Mouse (Mus musculus): ENCODE measurements around the gene Psenen. TPM values are rescaled to one million over a fixed set of nuclear protein-coding genes. Genes with fewer than 3 reads are reported as not detected.

The Psenen gene
- polyA plus RNA-seq, 1 experiment from 2014 or later = 104 TPM

DNA sequence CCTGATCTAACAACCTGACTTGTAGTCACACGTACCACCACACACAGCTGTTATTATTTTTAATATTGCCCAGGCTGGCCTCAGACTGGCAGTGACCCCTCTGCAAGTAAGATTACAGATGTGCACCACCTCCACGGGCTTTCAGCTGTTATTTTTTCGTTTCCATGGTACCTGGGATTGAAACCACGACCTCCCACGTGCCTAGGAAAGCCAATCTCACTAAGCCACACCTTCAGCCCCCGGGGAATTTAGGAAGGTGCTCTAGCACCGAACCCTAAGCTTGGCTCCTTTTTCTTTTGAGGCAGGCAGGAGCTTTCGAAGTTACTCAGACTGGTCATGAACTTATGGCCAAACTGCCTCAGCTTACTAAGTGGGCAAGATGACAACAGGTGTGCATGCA lies 41.0 kb upstream of the Psenen start:
- ATAC-seq (ENCODE audit: insufficient read depth) = no peak
- no peaks in the 10 kb centered on the region for H3K9me3 ChIP-seq (ENCODE audit: low read depth, low read length)
- no peaks in the 10 kb centered on the region; the same call in 1 of the 2 replicates for H3K4me1 ChIP-seq (ENCODE audit: insufficient read depth)
- TF ChIP-seq CTCF (IDR thresholded peaks at IDR 0.05; ENCODE audit: low read depth) = no peak
- no peak overlapping the region for H3K4me3 ChIP-seq (ENCODE audit: low read depth, low read length)
- H3K27me3 ChIP-seq (ENCODE audit: insufficient read depth, low read length) = no peaks in the 10 kb centered on the region
- 46% methylated on average over 8 of the region's 8 CpGs for WGBS
- no peak overlapping the region for H3K4me2 ChIP-seq
- H3K27ac ChIP-seq (ENCODE audit: low read depth) = no peak overlapping the region
- DNase-seq = no peak
- no peaks in the 10 kb centered on the region for H3K36me3 ChIP-seq (ENCODE audit: insufficient read depth)
- H3K9ac ChIP-seq = no peak overlapping the region

DNA sequence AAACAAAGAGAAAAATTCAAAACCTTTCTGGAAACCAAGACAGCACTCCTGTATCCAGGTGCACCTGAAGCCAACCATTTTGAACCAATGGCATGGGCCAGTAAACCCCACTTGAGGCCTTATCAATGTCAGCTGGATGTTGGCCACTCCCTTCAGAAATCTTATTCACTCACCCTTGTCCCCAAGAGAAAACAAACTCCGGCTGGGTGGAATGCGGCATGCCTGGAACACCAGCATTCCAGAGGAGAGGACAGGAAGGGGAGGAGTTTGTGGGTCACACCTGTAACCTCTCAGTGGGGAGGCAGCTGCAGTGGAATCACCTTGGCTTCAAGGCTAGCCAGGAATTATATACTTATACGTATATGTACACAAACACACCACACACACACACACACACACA lies 39.2 kb upstream of the Psenen start:
- no peak for TF ChIP-seq CTCF (IDR thresholded peaks at IDR 0.05; ENCODE audit: low read depth)
- no peaks in the 10 kb centered on the region; the same call in 1 of the 2 replicates for H3K4me1 ChIP-seq (ENCODE audit: insufficient read depth)
- DNase-seq = peak; percentile 76
- no peaks in the 10 kb centered on the region for H3K27me3 ChIP-seq (ENCODE audit: insufficient read depth, low read length)
- peak; percentile 52 for ATAC-seq (ENCODE audit: insufficient read depth)
- no peak overlapping the region for H3K4me3 ChIP-seq (ENCODE audit: low read depth, low read length)
- H3K4me2 ChIP-seq = no peak overlapping the region
- no peak overlapping the region for H3K9ac ChIP-seq
- H3K9me3 ChIP-seq (ENCODE audit: low read depth, low read length) = no peaks in the 10 kb centered on the region
- peak overlapping the region; percentile 88 for H3K27ac ChIP-seq (ENCODE audit: low read depth)
- 19% methylated on average over 3 of the region's 3 CpGs for WGBS
- no peaks in the 10 kb centered on the region for H3K36me3 ChIP-seq (ENCODE audit: insufficient read depth)

DNA sequence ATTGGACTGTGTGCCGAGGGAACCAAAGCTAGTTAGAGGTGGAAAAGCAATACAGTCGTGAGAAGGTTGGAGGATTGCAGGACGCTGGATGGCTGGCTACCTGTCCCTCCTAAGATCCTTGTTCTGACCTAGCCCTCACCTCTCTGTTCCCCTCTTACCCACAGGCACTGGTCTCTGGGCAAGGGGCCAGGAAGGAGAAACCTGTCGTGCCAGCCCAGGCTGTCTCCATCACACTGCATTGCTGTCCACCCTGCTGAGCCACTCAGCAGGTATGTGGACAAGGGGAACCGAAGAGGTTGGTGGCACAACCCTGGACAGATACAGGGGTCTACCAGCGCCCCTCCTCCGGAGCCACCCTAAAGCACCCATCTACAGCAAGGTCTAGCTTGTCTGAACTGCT lies 37.2 kb upstream of the Psenen start:
- peak overlapping the region; percentile 35; the same call in 1 of the 2 replicates for H3K4me2 ChIP-seq
- DNase-seq (peak; percentile 57), ATAC-seq (ENCODE audit: insufficient read depth) (peak; percentile 37; the same call in 1 of the 2 replicates)
- H3K36me3 ChIP-seq (ENCODE audit: insufficient read depth) = no peaks in the 10 kb centered on the region
- no peak for TF ChIP-seq CTCF (IDR thresholded peaks at IDR 0.05; ENCODE audit: low read depth)
- WGBS = 56% methylated on average over 7 of the region's 7 CpGs
- no peaks in the 10 kb centered on the region for H3K9me3 ChIP-seq (ENCODE audit: low read depth, low read length)
- no peaks in the 10 kb centered on the region for H3K27me3 ChIP-seq (ENCODE audit: insufficient read depth, low read length)
- no peak overlapping the region for H3K4me3 ChIP-seq (ENCODE audit: low read depth, low read length)
- no peak overlapping the region for H3K9ac ChIP-seq
- no peaks in the 10 kb centered on the region; the same call in 1 of the 2 replicates for H3K4me1 ChIP-seq (ENCODE audit: insufficient read depth)
- H3K27ac ChIP-seq (ENCODE audit: low read depth) = peak overlapping the region; percentile 88

DNA sequence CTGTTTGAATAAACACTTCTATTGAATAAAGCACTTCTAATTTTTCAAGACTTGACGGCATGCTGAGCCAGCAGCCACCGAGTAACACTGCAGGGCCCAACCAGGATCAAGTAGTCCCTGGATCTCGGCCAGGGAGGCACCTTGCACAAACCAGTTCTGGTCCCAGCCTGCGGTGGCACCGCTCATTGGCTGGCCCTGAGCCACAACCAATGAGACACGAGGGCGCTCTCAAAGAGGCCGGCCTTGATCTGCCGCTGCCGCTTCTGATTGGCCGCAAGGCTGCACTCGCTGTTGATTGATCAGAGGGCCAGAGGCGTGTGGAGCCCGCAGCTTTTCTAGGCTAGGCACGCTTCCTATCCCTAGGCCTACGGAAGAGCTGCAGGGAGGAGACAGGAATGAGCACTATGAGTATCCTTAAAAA lies 36.5 kb upstream of the Psenen start:
- Histone ChIP-seq H3K9ac (no peak overlapping the region), H3K27me3 (ENCODE audit: insufficient read depth, low read length) (no peaks in the 10 kb centered on the region), H3K4me2 (peak overlapping the region; percentile 43), H3K4me3 (ENCODE audit: low read depth, low read length) (no peak overlapping the region), H3K9me3 (ENCODE audit: low read depth, low read length) (no peaks in the 10 kb centered on the region), H3K27ac (ENCODE audit: low read depth) (peak overlapping the region; percentile 88), H3K4me1 (ENCODE audit: insufficient read depth) (no peaks in the 10 kb centered on the region; the same call in 1 of the 2 replicates), H3K36me3 (ENCODE audit: insufficient read depth) (no peaks in the 10 kb centered on the region)
- no peak for TF ChIP-seq CTCF (IDR thresholded peaks at IDR 0.05; ENCODE audit: low read depth)
- under 1% methylated on average over 16 of the region's 16 CpGs for WGBS
- DNase-seq (peak; percentile 97), ATAC-seq (ENCODE audit: insufficient read depth) (peak; percentile 95)

DNA sequence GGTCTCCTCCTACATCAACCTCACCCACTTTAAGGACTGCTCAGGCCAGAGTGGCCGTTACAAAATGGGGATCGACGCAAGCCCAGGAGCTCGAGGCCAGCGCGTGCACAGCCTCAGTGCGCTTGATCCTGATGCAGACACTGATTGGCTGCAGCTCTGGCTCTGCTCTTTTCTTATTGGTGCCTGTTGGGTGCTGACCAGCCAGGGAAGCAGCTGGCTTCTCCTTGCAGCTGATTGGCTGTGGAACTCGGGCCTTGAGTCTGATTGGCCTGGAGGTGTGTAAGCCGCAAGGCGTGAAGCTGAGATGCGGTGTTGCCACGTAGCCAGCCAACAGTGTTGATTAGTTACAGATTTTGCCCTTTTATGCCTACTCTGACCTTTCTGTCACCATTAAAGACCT lies 35.4 kb upstream of the Psenen start, which contains the start of gene Zbtb32:
Gene Zbtb32 (minus strand): TSS at position 124 of the 400 bp plus-strand sequence.
- DNase-seq = no peak
- Histone ChIP-seq H3K9ac (no peak within 1 kb of the TSS), H3K4me2 (peak within 1 kb of the TSS; percentile 43), H3K9me3 (ENCODE audit: low read depth, low read length) (no peaks in the 10 kb centered on the region), H3K27ac (ENCODE audit: low read depth) (peak within 1 kb of the TSS; percentile 87), H3K4me3 (ENCODE audit: low read depth, low read length) (no peak within 1 kb of the TSS), H3K36me3 (ENCODE audit: insufficient read depth) (no peaks in the 10 kb centered on the region), H3K27me3 (ENCODE audit: insufficient read depth, low read length) (no peaks in the 10 kb centered on the region), H3K4me1 (ENCODE audit: insufficient read depth) (no peaks in the 10 kb centered on the region; the same call in 1 of the 2 replicates)
- ATAC-seq (ENCODE audit: insufficient read depth) = no peak
- no peak for TF ChIP-seq CTCF (IDR thresholded peaks at IDR 0.05; ENCODE audit: low read depth)
- 87% methylated on average over 12 of the region's 12 CpGs for WGBS

DNA sequence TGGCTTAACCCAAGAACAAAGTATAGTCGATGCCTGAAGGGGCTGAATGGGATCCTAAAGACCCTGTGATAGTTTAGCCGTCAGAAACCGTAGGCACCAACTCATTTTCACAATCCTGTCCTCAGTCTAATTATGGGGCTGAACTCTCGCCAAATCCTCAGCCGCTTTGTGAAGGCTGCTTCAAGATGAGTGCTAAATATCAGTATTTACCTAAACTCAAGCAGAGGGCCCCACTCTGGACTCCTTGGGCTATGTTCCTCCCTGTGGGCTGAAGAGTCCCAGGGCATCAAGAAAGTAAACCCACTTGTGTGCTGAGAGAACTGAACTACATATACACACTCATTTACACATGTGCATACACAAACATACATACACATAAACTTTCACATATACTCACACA lies 33.4 kb upstream of the Psenen start:
- H3K4me2 ChIP-seq = no peak overlapping the region
- 0 out of 2 replicates have a peak overlapping the region, but pooled peaks have one; percentile 37 for H3K27ac ChIP-seq (ENCODE audit: low read depth)
- H3K9ac ChIP-seq = no peak overlapping the region
- no peak for ATAC-seq (ENCODE audit: insufficient read depth)
- H3K4me3 ChIP-seq (ENCODE audit: low read depth, low read length) = no peak overlapping the region
- no peaks in the 10 kb centered on the region; the same call in 1 of the 2 replicates for H3K4me1 ChIP-seq (ENCODE audit: insufficient read depth)
- TF ChIP-seq CTCF (IDR thresholded peaks at IDR 0.05; ENCODE audit: low read depth) = no peak
- 55% methylated on average over 5 of the region's 5 CpGs for WGBS
- no peaks in the 10 kb centered on the region for H3K9me3 ChIP-seq (ENCODE audit: low read depth, low read length)
- H3K27me3 ChIP-seq (ENCODE audit: insufficient read depth, low read length) = no peaks in the 10 kb centered on the region
- H3K36me3 ChIP-seq (ENCODE audit: insufficient read depth) = no peaks in the 10 kb centered on the region
- DNase-seq = no peak

DNA sequence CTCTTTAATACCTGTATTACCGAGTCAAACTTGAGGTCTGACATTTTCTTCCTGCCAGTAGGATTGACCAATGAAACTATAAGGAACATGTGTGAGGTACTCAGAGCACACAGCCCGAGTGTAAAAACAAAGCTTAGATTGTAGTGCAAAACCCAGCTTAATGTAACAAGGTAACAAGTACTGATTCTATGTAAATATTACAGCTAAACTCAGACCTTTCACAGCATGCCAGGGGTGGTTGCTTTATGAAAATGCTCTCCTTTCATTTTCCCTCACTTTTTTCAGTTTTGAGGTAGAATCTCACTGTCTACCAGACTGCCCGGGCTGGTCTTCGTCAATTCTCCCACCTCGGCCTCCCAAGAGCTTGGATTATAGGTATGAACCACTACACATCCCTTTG lies 32.7 kb upstream of the Psenen start:
- WGBS = 66% methylated on average over 5 of the region's 5 CpGs

More for the DNA sequence above, 32.7 kb upstream of the Psenen start:
- ATAC-seq (ENCODE audit: insufficient read depth) (no peak), DNase-seq (no peak)
- Histone ChIP-seq H3K36me3 (ENCODE audit: insufficient read depth) (no peaks in the 10 kb centered on the region), H3K9me3 (ENCODE audit: low read depth, low read length) (no peaks in the 10 kb centered on the region), H3K9ac (no peak overlapping the region), H3K27me3 (ENCODE audit: insufficient read depth, low read length) (no peaks in the 10 kb centered on the region), H3K4me2 (no peak overlapping the region), H3K4me3 (ENCODE audit: low read depth, low read length) (no peak overlapping the region), H3K4me1 (ENCODE audit: insufficient read depth) (no peaks in the 10 kb centered on the region; the same call in 1 of the 2 replicates), H3K27ac (ENCODE audit: low read depth) (no peak overlapping the region)
- no peak for TF ChIP-seq CTCF (IDR thresholded peaks at IDR 0.05; ENCODE audit: low read depth)

All from lung, embryonic 14.5 days (tissue).